Mouse (Mus musculus): ENCODE results near the gene Dstyk. TPM values are rescaled to one million over a fixed set of nuclear protein-coding genes. Genes with fewer than 3 reads are reported as not detected.
"Not testable (repeated sequence)": the region's sequence is repeated elsewhere in the genome, so short reads cannot be mapped to it uniquely, and the experiment has no call there.

Gene Dstyk
- total RNA-seq, 2 experiments from 2014 or later, result 35.5 to 38.0 TPM

DNA sequence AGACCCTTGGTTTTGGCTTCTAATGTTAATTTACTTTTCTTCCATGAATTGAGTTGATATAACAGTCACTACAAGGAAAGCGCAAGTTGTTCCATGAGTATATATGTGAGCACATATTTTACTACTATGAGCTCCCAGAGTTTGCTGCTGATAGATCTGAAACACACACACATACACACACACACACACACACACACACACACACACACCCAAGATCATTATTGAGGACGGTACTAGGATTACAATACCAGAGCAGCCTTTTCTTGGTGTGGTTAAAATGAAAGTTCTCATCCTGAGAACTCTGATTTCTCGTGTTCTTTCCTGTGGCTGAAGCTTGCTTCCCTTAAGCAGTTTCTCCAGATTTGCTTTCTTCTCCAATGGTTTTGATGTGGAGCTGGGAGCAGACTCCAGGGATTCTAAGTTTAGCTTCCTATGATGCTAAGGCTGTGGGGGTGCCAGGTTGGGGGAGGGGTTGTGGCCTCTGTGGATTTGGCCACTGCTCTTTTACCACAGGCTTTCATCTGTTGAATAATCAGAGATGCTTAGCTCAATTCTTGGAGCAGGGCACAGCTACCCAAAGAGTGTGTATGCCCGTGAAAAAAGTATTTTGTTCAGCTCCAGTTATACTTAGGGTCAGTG lies 19.1 kb downstream of the Dstyk start:
- no peak for DNase-seq (ENCODE audit: low spot score in 2 of 2)

GRCm38 (mm10) chr1:132436960-132437359 lies 19.6 kb downstream of the Dstyk start:
- DNase-seq (ENCODE audit: low spot score in 2 of 2), result no peak

DNA sequence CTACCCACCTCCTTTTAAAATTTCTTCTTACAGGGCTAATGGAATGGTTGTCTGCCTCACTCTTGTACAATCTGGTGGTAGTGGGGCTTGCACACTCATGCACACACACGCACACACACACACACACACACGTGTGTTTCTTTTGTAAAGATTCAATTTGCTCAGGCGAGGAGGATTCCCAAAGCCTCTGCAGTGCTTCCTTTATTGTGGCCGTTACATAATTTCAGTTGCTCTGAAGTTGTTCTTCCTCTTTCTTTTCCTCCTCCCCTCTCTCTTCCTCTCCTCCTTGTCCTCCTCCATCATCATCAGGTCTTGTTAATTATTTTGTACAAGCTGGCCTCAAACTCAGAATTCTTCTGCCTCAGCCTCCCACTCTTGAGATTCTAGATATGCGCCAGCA lies 20.0 kb downstream of the Dstyk start:
- no peak for DNase-seq (ENCODE audit: low spot score in 2 of 2)

DNA sequence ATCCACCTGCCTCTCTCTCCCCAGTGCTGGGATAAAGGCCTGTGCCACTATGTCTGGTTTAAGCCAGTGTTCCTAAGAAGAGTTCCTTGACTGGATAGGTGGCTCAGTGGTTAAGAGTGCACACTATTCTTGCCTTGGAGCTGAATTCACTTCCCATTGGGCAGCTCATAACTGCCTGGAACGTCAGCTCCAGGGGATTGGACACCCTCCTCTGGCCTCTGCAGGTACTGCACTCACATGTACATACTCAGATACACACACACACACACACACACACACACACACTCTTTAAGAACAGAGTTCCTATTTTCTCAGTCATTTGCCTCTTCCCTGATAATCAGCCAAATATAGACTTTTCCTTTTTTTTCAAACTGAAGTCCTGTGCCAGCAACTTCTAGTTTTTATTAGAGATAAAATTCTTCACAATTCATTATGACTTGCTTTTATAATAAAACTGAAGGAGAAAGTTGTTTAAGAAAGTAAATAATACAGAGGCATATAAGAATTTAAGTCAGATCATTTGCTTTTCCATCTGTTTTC lies 23.6 kb downstream of the Dstyk start:
- no peak for DNase-seq (ENCODE audit: low spot score in 2 of 2)

DNA sequence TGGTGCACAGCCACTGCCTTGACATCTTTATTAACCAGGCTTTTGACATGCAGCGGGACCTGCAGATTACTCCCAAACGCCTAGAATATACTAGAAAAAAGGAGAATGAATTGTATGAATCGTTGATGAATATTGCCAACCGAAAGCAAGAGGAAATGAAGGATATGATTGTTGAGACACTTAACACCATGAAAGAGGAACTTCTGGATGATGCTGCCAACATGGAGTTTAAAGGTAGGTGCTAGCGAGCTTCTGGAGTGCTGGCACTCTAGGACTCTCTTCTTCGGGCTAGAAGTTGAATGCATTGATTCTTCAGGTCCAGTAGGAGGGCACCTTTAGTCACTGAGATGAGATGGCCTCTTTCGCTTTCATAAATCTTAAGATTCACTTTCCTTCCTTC lies 32.4 kb downstream of the Dstyk start:
- no peak for DNase-seq (ENCODE audit: low spot score in 2 of 2)

DNA sequence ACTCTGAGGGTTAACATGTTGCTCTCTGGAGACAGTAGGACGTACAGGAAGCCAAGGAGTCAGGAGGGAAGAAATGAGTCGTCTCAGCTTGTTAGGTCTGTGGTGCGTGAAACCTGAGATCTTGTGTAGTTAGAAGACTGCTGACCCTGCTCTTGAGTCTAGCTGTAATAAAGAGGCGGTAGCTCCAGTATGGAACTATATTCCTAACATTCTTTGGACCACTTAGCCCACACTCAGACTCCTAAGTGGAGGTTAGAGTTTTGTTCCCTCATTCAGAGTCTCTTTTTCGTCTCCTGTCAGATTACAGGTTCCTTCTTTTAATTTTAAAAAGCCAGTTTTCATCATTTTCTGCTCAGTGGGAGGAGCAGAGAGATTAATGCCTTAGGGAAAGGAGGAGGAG lies 47.3 kb downstream of the Dstyk start:
- DNase-seq (ENCODE audit: low spot score in 2 of 2), result no peak

DNA sequence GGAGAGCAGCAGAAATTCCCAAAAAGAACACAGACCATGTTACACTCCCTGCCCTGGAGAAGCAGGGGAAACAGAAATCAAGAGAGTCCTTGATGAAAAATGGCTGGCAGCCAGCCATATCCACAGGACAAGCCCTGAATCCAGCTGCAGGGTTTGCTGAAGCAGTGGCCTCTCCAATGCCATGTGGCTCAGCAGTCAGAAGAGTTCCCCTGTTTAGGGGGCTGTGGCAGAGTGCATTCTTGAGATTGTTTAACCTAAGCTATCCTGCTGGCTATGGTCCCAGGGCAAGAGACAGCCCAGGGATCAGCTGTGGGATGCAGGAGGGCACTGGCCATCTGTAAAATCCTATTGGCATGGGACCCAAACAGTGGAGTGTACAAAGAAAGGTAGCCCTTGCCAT lies 51.6 kb downstream of the Dstyk start:
- DNase-seq (ENCODE audit: low spot score in 2 of 2), result no peak

DNA sequence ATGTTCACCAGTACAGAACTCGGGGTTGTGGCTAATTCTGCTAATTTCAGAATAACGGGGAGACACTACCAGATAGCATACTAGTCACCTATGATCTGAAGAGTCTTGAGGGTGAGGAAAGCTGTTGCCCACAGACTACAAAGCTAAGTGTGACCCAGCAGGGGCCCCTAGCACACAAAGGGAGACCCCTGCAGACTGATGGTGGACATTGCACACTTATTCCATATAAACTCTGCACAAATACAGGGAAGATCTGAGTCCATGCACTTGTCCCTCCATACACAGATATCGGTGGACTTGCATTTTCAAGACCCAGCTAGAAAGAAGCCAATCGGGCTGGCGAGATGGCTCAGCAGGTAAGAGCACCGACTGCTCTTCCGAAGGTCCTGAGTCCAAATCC lies 52.2 kb downstream of the Dstyk start:
- DNase-seq (ENCODE audit: low spot score in 2 of 2), result no peak

- DNase-seq (ENCODE audit: low spot score in 2 of 2), result not testable (repeated sequence)
Measured at GRCm38 (mm10) chr1:132470031-132470430, 52.7 kb downstream of the Dstyk start.

DNA sequence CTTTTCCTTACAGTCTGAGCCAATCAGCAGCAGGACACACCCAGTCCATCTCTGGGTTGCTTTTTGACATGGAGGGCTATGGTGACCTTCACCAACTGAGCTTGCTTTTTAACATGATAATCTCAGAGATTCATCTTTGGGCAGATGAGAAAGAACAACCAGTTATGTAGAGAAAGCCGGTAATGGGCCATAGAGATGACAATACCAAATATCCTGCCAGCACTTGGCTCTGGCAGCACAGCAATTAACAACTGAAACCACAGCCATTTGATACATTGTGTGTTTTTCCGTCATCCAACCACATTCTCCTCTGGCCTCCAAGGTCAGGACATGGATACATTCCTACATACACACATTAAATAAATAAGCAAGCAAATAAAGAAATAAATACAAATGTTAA lies 53.7 kb downstream of the Dstyk start:
- no peak for DNase-seq (ENCODE audit: low spot score in 2 of 2)

DNA sequence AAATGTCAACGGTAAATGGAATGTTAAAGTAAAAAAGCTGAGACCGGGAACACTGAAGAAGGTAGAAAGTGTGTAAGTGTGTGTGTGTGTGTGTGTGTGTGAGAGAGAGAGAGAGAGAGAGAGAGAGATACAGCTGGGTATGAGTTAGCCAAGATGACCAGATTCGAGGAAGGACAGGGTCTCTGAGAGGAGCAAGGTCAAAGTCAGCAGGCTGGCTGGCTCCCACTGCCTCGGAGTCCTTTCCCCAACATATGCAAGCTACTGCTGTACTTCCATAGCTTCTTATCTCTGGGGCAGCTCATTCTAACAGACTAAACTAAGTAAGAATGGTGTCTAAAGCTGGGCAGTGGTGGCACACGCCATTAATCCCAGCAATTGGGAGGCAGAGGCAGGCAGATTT lies 54.1 kb downstream of the Dstyk start:
- no peak for DNase-seq (ENCODE audit: low spot score in 2 of 2)

DNA sequence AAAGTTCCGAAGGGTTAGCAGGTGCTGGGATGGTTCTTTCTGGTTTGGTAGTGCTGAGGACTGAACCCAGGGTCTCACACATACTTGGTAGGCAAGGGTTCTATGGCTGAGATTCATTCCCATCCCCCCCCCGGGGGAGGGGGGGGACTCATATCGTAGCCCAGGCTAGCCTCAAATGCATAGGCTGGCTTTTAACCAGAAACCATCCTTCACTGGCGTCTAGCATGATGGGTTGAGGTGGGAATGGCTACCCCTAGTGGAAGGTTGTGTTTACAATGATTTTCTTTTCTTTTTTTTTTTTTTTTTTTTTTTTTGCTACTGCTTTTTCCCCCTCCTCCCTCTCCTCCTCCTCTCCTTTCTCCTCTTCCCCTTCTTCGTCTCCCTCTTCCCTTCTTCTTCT lies 55.2 kb downstream of the Dstyk start:
- no peak for DNase-seq (ENCODE audit: low spot score in 2 of 2)

DNA sequence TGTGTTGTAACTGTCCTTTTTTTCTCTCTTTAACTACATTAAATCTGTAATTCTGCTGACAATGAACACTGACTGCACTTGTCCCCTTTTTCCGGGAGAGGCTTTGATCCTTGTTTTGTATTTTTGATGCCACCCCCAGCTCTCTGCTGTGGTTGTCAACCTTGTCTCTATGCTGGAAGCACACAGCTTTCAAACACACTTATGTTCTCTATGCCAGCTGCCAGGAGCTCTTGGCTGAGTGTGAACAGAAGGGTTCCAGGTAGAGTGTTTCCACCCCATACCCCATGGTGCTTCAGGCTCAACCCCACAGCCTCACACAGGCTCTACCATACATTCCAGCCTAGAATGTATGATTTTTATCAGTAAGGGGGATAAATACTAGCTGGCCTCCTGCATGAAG lies 57.1 kb downstream of the Dstyk start:
- peak; percentile 22 to 26 for DNase-seq (ENCODE audit: low spot score in 2 of 2)

GRCm38 (mm10) chr1:132476575-132476927 lies 59.2 kb downstream of the Dstyk start:
- DNase-seq (ENCODE audit: low spot score in 2 of 2), result no peak

DNA sequence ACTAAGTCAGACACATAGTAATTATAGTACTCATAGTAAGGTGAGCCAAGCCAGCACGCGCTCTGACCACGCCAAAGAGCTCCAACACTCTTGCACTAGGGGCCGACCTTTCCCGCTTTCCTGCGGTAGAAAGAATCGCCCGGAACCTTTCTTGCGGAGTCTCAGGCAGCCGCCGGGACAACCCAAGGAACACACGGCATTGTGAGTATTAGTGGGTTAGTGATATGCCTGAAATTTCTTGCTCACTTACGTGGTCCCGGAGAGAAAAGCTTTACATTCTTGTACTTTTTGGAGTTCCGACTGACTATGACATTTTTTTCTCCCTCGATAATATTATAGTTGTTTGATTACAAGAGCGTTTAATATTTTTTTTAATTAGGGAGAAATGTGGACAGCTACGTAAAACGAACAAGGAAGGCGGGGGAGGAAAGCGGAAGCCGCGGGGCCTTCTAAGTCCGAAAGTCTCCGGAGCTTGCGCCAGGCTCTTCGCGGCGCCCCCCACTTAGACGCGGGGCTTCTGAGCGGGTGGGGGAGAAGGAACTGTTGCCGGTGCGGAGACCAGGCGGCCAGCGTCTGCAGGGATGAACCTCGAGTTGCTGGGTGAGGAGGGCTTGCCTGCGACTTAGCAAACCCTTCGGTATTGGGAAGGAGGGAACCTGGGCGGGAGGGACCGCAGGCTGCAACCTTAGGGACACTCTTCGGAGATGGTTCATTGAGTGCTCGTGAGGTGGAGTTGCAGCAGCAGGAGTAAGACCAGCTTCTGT lies 59.8 kb downstream of the Dstyk start, which contains the start of gene Rbbp5:
Rbbp5 (plus strand) TSS at position 438 of the 764 bp plus-strand sequence.
- peak; percentile 83 to 90 for DNase-seq (ENCODE audit: low spot score in 2 of 2)

DNA sequence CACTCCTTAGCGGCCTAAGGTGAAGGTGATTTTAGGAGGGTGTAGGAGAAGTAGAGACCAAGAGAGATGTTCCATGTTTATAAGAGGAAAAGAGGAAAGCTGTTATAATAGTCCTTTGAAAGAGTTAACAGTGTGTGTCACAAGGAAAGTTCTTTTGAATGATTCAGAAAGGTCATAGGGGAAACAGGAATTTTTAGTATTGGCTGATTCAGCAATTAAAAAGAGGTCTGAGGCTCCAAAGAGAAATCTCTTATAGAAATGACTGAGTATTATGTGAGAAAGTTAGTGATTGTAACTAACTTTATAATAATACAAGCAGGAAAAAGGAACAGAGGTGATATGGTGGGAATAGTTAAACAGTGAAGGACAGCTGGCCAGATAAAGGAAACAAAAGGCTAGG lies 62.1 kb downstream of the Dstyk start:
- DNase-seq (ENCODE audit: low spot score in 2 of 2), result no peak

DNA sequence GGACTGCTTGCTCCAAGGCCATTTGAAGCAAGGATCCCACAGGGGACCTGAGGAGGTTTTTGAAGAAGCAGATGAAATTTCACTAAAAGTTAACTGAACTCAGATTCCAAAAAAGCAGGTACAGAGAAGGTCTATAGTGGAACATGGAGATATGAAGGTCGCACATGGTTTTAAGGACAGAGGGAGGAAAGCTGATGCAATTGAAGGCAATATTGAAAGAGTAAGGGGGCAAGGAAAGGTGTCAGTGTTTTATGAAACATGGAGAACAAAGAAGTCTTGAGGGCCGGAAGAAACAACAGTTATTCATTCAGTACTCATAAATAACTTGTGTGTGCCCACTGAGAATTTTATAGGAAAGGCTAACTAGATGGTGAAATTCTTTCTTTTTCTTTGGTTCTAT lies 64.3 kb downstream of the Dstyk start:
- no peak for DNase-seq (ENCODE audit: low spot score in 2 of 2)

DNA sequence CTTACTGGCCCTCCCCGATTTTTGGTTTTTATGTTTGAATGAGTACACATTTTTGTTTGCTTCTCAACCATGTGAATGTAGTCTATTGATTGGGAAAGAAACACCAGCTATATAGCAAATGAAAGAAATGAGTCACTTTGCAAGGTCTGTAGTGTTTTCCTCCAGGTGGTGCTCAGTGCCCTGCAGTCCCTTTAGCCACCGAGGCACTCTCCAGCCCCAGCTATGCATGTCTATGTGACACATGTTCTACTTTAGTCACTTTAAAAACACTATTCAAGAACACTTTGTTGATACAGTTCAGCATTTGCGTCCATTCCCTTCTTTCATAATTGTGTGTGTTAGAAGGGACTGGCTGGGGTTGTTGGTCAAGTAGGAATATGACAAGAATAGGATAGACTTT lies 65.9 kb downstream of the Dstyk start:
- no peak for DNase-seq (ENCODE audit: low spot score in 2 of 2)

DNA sequence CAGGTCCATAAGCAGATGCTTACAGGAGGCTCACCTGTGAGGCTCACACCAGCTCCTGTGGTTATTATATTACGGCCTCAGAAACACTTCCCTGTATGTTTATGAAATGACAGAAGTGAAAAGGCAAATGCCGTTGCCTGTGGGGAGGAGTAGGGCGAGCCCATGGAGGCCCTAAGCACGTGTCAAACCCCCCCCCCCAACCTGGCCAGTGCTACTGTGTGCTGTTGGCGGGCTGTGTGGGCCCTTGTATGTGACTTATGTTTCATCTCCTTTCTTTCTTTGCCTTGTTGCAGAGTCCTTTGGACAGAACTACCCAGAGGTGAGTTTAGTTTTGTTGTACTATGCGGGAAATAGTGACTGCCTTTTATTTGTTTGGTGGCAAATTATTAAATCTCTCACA lies 66.4 kb downstream of the Dstyk start:
- no peak for DNase-seq (ENCODE audit: low spot score in 2 of 2)

DNA sequence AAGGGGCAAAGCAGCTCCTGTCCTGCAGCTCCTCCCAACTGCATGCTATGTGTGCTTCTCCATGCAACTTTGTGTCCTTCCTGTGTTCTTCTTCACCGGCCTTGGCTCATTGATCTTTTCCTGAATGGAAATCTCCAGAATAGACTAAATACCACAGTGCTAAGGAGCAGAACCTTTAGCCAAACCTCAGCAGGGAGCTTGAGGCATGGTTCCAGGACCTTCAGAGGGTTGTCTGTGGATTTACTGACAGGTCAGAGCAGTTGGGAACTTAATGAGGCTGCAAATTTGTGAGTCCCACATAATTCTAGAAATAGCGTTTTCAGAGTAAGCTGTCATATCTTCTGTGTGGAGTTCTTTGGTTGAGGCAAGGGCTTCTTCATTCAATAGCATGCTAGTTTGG lies 83.2 kb downstream of the Dstyk start:
- no peak for DNase-seq (ENCODE audit: low spot score in 2 of 2)

- peak in 1 of 2 experiments; percentile 70 for DNase-seq (ENCODE audit: low spot score in 2 of 2)
Measured at GRCm38 (mm10) chr1:132505155-132505554, 87.8 kb downstream of the Dstyk start.

GRCm38 (mm10) chr1:132506058-132506457 lies 88.7 kb downstream of the Dstyk start, which contains the start of gene Tmem81:
TSS of gene Tmem81 (plus strand) at chr1:132506230.
- DNase-seq (ENCODE audit: low spot score in 2 of 2), result peak in 1 of 2 experiments; percentile 46

- no peak for DNase-seq (ENCODE audit: low spot score in 2 of 2)
Measured at GRCm38 (mm10) chr1:132506656-132507055, 89.3 kb downstream of the Dstyk start.

All from layer of hippocampus, postnatal 14 days (tissue).